Mouse (Mus musculus) ES-E14 (cell line): ENCODE measurements around the gene Dct.

Experiments
- CHD2 ChIP-seq: IDR thresholded peaks from 2 replicates; pipeline ENCODE4 v1.6.1; 2014; ENCODE audit warnings: mild to moderate bottlenecking, low read depth, low read length, inconsistent platforms
- ZNF384 ChIP-seq: IDR thresholded peaks from 2 replicates; pipeline ENCODE4 v1.6.1; 2012; ENCODE audit warnings: low read depth, low read length, inconsistent platforms

DNA sequence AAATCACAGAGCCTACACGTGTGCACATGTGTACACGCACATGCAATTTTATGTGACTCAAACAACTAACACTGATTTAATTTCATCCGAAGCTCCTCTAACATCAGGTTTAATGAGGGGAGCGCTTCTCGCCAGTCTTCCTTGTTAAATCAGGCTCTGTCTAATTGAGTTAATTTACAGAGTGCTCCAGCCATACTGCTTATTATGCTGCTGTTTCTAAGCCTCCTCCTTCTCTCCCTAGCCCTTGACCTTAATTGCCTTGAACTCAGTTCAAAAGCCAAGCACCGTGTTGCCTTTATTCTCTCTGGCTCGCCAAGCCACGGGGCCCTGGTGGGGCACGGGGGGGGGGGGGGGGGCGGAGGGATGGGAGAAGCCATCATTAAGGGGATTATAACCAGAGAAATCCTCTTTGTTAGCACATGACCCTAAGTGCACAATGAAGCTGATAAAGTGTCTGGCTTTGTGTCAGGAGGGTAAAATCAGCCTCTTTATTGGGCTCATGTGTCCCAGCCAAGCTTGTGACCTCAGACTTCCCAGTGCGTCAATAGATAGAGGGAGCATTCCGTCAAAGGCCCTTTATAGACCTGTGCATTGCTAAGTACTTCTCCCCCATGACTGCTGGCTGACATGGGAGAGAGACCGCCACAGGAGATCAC, at the start of gene Dct:
- TF ChIP-seq CHD2 (no peak), ZNF384 (no peak)
